Mouse (Mus musculus) cortical plate, adult 2 months (tissue): Measurements from ENCODE around the gene Rbbp6.

Experiments
- CTCF ChIP-seq: fragments of 200-500 bp; IDR thresholded peaks from 2 replicates; pipeline ENCODE4 v1.5.1; 2011; ENCODE audit warnings: mild to moderate bottlenecking, control low read depth, low read length; ENCODE audit not compliant: insufficient read depth; ENCODE audit errors: extremely low read depth
- POLR2A ChIP-seq: fragments of 200-500 bp; IDR thresholded peaks from 2 replicates; pipeline ENCODE4 v1.6.1; 2011; ENCODE audit warnings: mild to moderate bottlenecking, low read length, control low read depth; ENCODE audit not compliant: insufficient read depth; ENCODE audit errors: extremely low read depth

- TF ChIP-seq CTCF (no peak), POLR2A (no peak)
Measured at GRCm38 (mm10) chr7:122955226-122955955, 10.1 kb upstream of the Rbbp6 start.
